Comparison of ENCODE assay signal across 7 mouse cellular contexts in the genomic region with DNA sequence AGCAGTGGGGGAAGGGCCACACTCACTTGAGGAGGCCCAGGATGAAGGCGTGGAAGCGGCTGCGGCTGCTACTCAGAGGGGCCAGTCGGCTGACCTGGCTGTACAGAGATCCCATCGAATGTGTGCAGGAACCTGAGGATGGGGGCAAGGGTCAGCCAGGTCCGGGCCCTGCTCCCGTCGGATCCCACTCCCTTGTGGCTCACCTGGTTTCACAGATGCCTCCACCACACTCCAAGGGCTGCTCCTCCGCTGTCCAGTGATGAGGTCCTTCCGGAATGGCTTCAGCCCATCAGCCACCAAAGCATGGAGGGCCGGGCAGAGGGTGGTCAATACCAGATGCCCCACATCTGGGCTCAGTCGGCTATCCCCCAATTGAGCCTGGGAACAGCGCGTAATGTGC. TPM values are rescaled to one million over a fixed set of nuclear protein-coding genes. Genes with fewer than 3 reads are reported as not detected.
DNase-seq lines count a peak whose midpoint lies in the region; ATAC-seq lines count a peak whose summit lies in the region.

No protein-coding gene starts in this region.

- WGBS in kidney, embryonic 14.5 days: 49% methylated on average over 14 of the region's 14 CpGs
- WGBS in embryonic facial prominence, embryonic 12.5 days: 60% methylated on average over 14 of the region's 14 CpGs
- 66% methylated on average over 14 of the region's 14 CpGs for WGBS in hindbrain, embryonic 16.5 days
- 71% methylated on average over 14 of the region's 14 CpGs for WGBS in midbrain, embryonic 15.5 days

- peaks cover 27% of the 10 kb centered on the region; the same call in 1 of the 2 replicates for H3K4me1 ChIP-seq in kidney, embryonic 14.5 days (ENCODE audit: control insufficient read depth, insufficient read depth, low read length)
- H3K4me1 ChIP-seq in embryonic facial prominence, embryonic 12.5 days: peaks cover 35% of the 10 kb centered on the region
- H3K4me1 ChIP-seq in hindbrain, embryonic 16.5 days (ENCODE audit: control insufficient read depth, insufficient read depth, low read depth, low read length): peaks cover 18% of the 10 kb centered on the region
- H3K4me1 ChIP-seq in midbrain, embryonic 15.5 days: peaks cover 38% of the 10 kb centered on the region

- 0 out of 2 replicates have a peak, but pooled peaks cover 4% of the 10 kb centered on the region for H3K36me3 ChIP-seq in kidney, embryonic 14.5 days (ENCODE audit: control insufficient read depth, insufficient read depth, low read length)
- peaks cover 17% of the 10 kb centered on the region for H3K36me3 ChIP-seq in embryonic facial prominence, embryonic 12.5 days
- peaks cover 27% of the 10 kb centered on the region for H3K36me3 ChIP-seq in hindbrain, embryonic 16.5 days (ENCODE audit: control insufficient read depth, insufficient read depth, low read length)
- H3K36me3 ChIP-seq in midbrain, embryonic 15.5 days (replicated peaks): peaks cover 34% of the 10 kb centered on the region

- no peak for ATAC-seq in kidney, embryonic 14.5 days (ENCODE audit: low FRiP score, low TSS enrichment)
- no peak for ATAC-seq in embryonic facial prominence, embryonic 12.5 days (ENCODE audit: insufficient number of reproducible peaks, insufficient read depth, low FRiP score, low TSS enrichment)
- no peak for ATAC-seq in hindbrain, embryonic 16.5 days
- ATAC-seq in midbrain, embryonic 15.5 days (replicated peaks): no peak
- no peak for ATAC-seq in frontal cortex, adult (ENCODE audit: low TSS enrichment)

- peaks cover 18% of the 10 kb centered on the region for H3K27me3 ChIP-seq in kidney, embryonic 14.5 days (ENCODE audit: control insufficient read depth, insufficient read depth, low read length)
- H3K27me3 ChIP-seq in embryonic facial prominence, embryonic 12.5 days: peaks cover 23% of the 10 kb centered on the region
- no peaks in the 10 kb centered on the region for H3K27me3 ChIP-seq in hindbrain, embryonic 16.5 days (replicated peaks; ENCODE audit: control insufficient read depth, insufficient read depth, low read length)
- 0 out of 2 replicates have a peak, but pooled peaks cover 2% of the 10 kb centered on the region for H3K27me3 ChIP-seq in midbrain, embryonic 15.5 days (replicated peaks)

- H3K4me2 ChIP-seq in kidney, embryonic 14.5 days (replicated peaks; ENCODE audit: low read depth, low read length): peak overlapping the region; percentile 100
- H3K4me2 ChIP-seq in embryonic facial prominence, embryonic 12.5 days (replicated peaks): peak overlapping the region; percentile 100
- peak overlapping the region; percentile 95 for H3K4me2 ChIP-seq in hindbrain, embryonic 16.5 days (ENCODE audit: low read length)
- H3K4me2 ChIP-seq in midbrain, embryonic 15.5 days: peak overlapping the region; percentile 92

- no peak for DNase-seq in kidney, postnatal 14 days
- no peak for DNase-seq in gastrocnemius, postnatal 36 days

- H3K27ac ChIP-seq in kidney, embryonic 14.5 days (ENCODE audit: low read depth, low read length): no peak overlapping the region
- no peak overlapping the region for H3K27ac ChIP-seq in embryonic facial prominence, embryonic 12.5 days
- no peak overlapping the region for H3K27ac ChIP-seq in hindbrain, embryonic 16.5 days (ENCODE audit: low read depth, low read length)
- H3K27ac ChIP-seq in midbrain, embryonic 15.5 days: no peak overlapping the region

- peak overlapping the region; percentile 70 for H3K4me3 ChIP-seq in kidney, embryonic 14.5 days (ENCODE audit: low read length)
- peak overlapping the region; percentile 65 for H3K4me3 ChIP-seq in embryonic facial prominence, embryonic 12.5 days
- H3K4me3 ChIP-seq in hindbrain, embryonic 16.5 days (ENCODE audit: low read length): no peak overlapping the region
- H3K4me3 ChIP-seq in midbrain, embryonic 15.5 days: peak overlapping the region; percentile 56; the same call in 1 of the 2 replicates

- H3K9me3 ChIP-seq in kidney, embryonic 14.5 days (ENCODE audit: control insufficient read depth, low read length): no peaks in the 10 kb centered on the region
- H3K9me3 ChIP-seq in embryonic facial prominence, embryonic 12.5 days: no peaks in the 10 kb centered on the region
- H3K9me3 ChIP-seq in hindbrain, embryonic 16.5 days (ENCODE audit: control insufficient read depth, low read length): no peaks in the 10 kb centered on the region
- H3K9me3 ChIP-seq in midbrain, embryonic 15.5 days: no peaks in the 10 kb centered on the region

- intact Hi-C loops in gastrocnemius, postnatal 36 days (cut with DNase I): no loop called here

- peak overlapping the region; percentile 74; the same call in 1 of the 2 replicates for H3K9ac ChIP-seq in kidney, embryonic 14.5 days (ENCODE audit: low read depth, low read length)
- H3K9ac ChIP-seq in embryonic facial prominence, embryonic 12.5 days: 0 out of 2 replicates have a peak overlapping the region, but pooled peaks have one; percentile 72
- H3K9ac ChIP-seq in hindbrain, embryonic 16.5 days (ENCODE audit: low read depth, low read length): no peak overlapping the region
- H3K9ac ChIP-seq in midbrain, embryonic 15.5 days: no peak overlapping the region

RNA-seq across cellular contexts. Expression of gene Rusc1, which starts 4.1 kb away (rescaled TPM):
- 12.5 and 16.7 TPM in 2 replicates for polyA plus RNA-seq in kidney, embryonic 14.5 days (2014; fragmentation: Nextera tagmentation; extraction: Ambion mirVana)
- polyA plus RNA-seq in embryonic facial prominence, embryonic 12.5 days (2016; fragmentation: Nextera tagmentation; extraction: Ambion mirVana): 26.5 and 33.7 TPM in 2 replicates
- 101 and 112 TPM in 2 replicates for polyA plus RNA-seq in hindbrain, embryonic 16.5 days (2015; fragmentation: Nextera tagmentation; extraction: Ambion mirVana)
- 111 and 113 TPM in 2 replicates for polyA plus RNA-seq in midbrain, embryonic 15.5 days (2015; fragmentation: Nextera tagmentation; extraction: Ambion mirVana)
- 10 to 100 TPM; 14.8 to 15.7 TPM for total RNA-seq in gastrocnemius, postnatal 36 days (2021)

RNA-seq across cellular contexts. Expression of gene Gm43738, which starts 11.9 kb away (rescaled TPM):
- not detected in 2 replicates for polyA plus RNA-seq in kidney, embryonic 14.5 days (2014; fragmentation: Nextera tagmentation; extraction: Ambion mirVana)
- polyA plus RNA-seq in embryonic facial prominence, embryonic 12.5 days (2016; fragmentation: Nextera tagmentation; extraction: Ambion mirVana): not detected in 2 replicates
- not detected in 2 replicates for polyA plus RNA-seq in hindbrain, embryonic 16.5 days (2015; fragmentation: Nextera tagmentation; extraction: Ambion mirVana)
- polyA plus RNA-seq in midbrain, embryonic 15.5 days (2015; fragmentation: Nextera tagmentation; extraction: Ambion mirVana): 0.11 TPM in 1 of 2 replicates, not detected in the other
- not detected for total RNA-seq in gastrocnemius, postnatal 36 days (2021)

RNA-seq across cellular contexts. Expression of gene Fdps, which starts 12.8 kb away (rescaled TPM):
- 186 and 191 TPM in 2 replicates for polyA plus RNA-seq in kidney, embryonic 14.5 days (2014; fragmentation: Nextera tagmentation; extraction: Ambion mirVana)
- 258 and 265 TPM in 2 replicates for polyA plus RNA-seq in embryonic facial prominence, embryonic 12.5 days (2016; fragmentation: Nextera tagmentation; extraction: Ambion mirVana)
- polyA plus RNA-seq in hindbrain, embryonic 16.5 days (2015; fragmentation: Nextera tagmentation; extraction: Ambion mirVana): 511 and 525 TPM in 2 replicates
- 461 and 488 TPM in 2 replicates for polyA plus RNA-seq in midbrain, embryonic 15.5 days (2015; fragmentation: Nextera tagmentation; extraction: Ambion mirVana)
- total RNA-seq in gastrocnemius, postnatal 36 days (2021): 10 to 100 TPM; 23.2 to 27.5 TPM

RNA-seq across cellular contexts. Expression of gene Pklr, which starts 47.0 kb away (rescaled TPM):
- 1.3 and 1.5 TPM in 2 replicates for polyA plus RNA-seq in kidney, embryonic 14.5 days (2014; fragmentation: Nextera tagmentation; extraction: Ambion mirVana)
- 0.27 and 1.0 TPM in 2 replicates for polyA plus RNA-seq in embryonic facial prominence, embryonic 12.5 days (2016; fragmentation: Nextera tagmentation; extraction: Ambion mirVana)
- 0.10 and 0.11 TPM in 2 replicates for polyA plus RNA-seq in hindbrain, embryonic 16.5 days (2015; fragmentation: Nextera tagmentation; extraction: Ambion mirVana)
- 0.05 and 0.14 TPM in 2 replicates for polyA plus RNA-seq in midbrain, embryonic 15.5 days (2015; fragmentation: Nextera tagmentation; extraction: Ambion mirVana)
- not detected for total RNA-seq in gastrocnemius, postnatal 36 days (2021)

Comparison
In these comparisons a context has a peak if more than half of its experiments do, and no peak if none do; other contexts are left out.
1. H3K9ac ChIP-seq: peak in kidney, embryonic 14.5 days (single experiment) and embryonic facial prominence, embryonic 12.5 days (single experiment); none in hindbrain, embryonic 16.5 days (single experiment) and midbrain, embryonic 15.5 days (single experiment).
2. Peak in every context shown above with its lines, with median percentiles within 50 percentile points of each other: H3K4me2 ChIP-seq.